Mouse (Mus musculus) left cerebral cortex, adult 11 months (tissue): ENCODE results near the gene Usp5.
"Not testable (repeated sequence)": the region's sequence is repeated elsewhere in the genome, so short reads cannot be mapped to it uniquely, and the experiment has no call there.

Source experiments
- DNase-seq: peaks from one replicate; pipeline ENCODE4 v3.0.0; 2022; ENCODE audit warnings: low spot score

Usp5 gene

DNA sequence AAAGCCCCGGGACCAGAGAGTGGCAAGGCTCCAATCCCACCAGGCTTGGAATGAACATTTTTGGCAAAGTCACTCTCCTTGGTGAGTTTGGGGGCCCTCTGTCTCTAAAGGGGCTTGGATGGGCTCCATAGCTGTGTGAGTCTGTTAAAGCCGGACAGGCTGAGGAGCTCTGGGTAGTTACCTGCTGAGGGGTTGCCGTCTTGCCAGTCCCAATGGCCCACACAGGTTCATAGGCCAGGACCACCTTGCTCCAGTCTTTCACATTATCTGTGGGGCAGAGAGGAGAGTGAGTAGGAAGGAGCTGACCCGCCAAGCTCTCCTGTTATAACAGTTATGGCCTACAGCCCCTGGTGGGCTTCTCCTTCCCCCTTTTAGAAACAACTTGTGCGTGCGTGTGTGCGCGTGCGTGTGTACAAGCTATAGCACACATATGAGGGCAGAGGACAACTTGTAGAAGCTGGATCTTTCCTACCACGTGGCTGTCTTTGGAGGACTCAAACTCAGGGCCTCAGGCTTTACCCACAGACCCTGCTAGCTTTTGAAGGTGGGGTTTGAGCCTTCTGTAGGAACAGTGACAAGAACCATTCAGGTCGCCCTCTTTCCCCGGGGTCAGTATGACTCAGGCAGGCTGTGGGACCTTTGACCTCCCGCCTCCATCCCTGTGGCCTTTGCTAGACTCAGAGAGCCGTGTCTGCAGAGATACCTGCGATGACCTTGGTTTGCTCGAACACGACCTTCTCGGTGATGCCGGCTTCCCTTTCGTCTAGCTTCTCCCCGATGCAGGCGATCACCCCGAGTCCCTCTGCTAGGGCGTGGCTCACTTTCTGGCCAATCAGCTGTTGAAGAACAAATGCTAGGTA is 17.4 kb downstream of the Usp5 start:
- no peak for DNase-seq

- no peak for DNase-seq
Observed at GRCm38 (mm10) chr6:124811403-124811665, 17.9 kb downstream of the Usp5 start.

- not testable (repeated sequence) for DNase-seq
Observed at GRCm38 (mm10) chr6:124810566-124811402, 18.5 kb downstream of the Usp5 start.

DNA sequence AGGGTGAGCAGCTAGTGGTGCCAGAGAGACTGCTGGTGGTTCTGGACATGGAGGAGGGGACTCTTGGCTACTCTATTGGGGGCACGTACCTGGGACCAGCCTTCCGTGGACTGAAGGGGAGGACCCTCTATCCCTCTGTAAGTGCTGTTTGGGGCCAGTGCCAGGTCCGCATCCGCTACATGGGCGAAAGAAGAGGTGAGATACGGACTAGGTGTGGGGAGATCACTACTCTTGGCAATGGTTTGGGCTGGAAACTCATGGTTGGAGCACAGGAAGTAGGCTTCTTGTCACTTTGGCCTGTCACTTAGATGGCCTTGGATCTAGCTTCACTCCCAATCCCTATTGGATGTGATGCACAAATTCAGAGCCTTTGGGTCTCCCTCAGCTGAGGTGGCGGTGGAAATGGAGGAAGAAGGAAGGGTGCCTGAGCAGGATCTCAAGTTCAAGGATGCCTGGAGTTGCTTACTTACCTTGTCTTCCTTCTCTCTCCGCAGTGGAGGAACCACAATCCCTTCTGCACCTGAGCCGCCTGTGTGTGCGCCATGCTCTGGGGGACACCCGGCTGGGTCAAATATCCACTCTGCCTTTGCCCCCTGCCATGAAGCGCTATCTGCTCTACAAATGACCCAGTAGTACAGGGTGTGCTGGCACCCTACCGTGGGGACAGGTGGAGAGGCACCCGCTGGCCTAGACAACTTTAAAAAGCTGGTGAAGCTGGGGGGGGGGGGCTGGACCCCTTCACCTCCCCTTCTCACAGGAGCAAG is 19.3 kb downstream of the Usp5 start:
- no peak for DNase-seq

GRCm38 (mm10) chr6:124809052-124809774 is 20.1 kb downstream of the Usp5 start:
- no peak for DNase-seq

GRCm38 (mm10) chr6:124808358-124809012 is 20.8 kb downstream of the Usp5 start, which contains the start of gene Spsb2:
TSS of gene Spsb2 (plus strand) at chr6:124808661.
- DNase-seq: no peak

DNA sequence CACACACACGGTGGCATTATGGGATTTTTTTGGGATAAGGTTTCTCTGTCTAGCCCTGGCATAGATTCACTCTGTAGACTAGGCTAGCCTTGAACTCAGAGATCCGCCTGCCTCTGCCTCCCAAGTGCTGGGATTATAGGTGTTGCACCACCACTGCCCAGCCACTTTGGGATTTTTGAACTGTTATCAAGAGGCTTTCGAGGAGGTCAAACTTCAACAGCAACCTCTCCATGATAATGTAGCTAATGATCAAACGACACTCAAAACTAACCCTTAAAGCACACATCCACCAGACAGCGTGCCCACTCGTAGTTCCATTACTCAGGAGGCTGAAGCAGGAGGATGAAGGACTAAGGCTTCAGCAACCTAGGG is 21.3 kb downstream of the Usp5 start:
- no peak for DNase-seq

DNA sequence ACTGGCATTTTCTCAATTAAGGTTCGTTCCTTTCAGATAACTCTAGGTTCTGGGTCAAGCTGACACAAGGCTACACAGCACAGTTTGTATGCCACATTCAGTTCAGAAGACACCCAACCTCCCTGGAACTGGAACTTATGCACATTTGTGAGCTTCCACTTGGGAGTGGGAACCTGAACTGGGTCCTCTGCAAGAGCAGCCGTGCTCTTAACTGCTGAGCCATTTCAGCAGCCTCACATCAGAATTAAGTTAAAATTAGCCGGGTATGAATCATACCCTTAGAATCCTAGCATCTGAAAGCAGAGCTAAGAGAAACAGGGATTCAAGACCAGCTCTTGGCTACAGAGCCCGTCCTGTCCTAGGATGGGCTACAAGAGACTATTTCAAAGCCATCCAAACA is 21.9 kb downstream of the Usp5 start:
- no peak for DNase-seq

- no peak for DNase-seq
Observed at GRCm38 (mm10) chr6:124806446-124807140, 22.7 kb downstream of the Usp5 start.

DNA sequence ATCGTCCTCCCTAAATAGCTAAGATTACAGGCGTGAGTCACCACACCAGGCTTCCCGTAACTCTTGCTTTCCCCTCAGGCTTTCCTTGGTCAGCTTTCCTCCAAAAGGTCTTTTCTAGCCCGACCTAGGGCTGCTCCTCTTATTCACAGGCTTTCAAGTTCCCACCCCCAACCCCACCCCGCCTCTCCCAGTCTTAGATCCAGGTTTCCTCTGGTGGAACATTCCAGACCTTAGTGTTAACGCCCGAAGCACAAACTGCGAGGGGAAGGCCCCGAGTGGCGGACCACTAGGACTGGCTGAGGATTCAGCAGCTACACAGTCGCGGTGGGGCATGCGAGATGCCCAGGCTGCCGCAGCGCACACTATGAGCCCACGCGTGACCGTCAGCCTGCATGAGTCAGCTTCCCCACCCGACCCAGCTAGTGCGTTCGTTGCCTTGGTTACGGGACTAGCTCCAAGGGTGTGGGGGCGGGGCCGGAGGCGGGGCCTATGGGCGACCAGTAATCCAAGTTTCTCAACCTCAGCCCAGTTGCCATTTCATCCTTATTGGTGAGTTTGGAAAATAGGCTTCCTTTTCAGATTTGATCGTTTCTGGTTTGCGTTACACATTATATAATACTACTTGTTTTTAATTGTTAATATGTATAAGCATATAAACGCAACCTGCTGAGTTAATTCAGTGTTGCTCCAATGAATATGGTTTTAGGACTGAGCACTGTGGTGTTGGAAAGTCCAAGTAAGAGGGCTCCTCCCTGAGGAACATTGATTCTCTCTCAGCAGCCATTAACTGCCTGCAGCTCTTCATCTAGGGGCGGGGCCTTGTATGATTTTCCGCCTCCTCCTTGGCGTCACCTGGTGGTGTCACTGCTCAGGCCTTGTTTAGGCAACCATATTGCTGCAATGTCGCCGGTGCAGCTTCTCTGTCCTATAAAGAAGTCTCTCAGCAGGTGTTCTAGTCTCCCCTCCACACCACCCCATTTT is 23.7 kb downstream of the Usp5 start:
- peak; percentile 96 for DNase-seq

- no peak for DNase-seq
Observed at GRCm38 (mm10) chr6:124804341-124804740, 24.9 kb downstream of the Usp5 start.

DNA sequence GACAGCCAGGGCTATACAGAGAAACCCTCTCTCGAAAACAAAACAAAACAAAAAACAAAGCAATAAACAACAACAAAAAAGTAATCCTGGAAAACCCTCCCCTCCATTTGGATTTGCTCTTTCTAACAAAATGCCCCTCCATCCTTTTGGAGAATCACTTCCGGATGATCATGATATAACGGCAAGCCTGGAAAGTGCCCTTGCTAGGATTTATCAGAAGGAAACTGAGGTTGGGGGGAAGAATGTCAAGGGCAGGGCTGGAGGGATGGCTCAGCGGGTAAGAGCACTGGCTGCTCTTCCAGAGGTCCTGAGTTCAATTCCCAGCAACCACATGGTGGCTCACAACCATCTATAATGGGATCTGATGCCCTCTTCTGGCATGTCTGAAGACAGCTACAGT is 25.6 kb downstream of the Usp5 start:
- not testable (repeated sequence) for DNase-seq

- DNase-seq: no peak
Observed at GRCm38 (mm10) chr6:124803061-124803460, 26.2 kb downstream of the Usp5 start.

DNA sequence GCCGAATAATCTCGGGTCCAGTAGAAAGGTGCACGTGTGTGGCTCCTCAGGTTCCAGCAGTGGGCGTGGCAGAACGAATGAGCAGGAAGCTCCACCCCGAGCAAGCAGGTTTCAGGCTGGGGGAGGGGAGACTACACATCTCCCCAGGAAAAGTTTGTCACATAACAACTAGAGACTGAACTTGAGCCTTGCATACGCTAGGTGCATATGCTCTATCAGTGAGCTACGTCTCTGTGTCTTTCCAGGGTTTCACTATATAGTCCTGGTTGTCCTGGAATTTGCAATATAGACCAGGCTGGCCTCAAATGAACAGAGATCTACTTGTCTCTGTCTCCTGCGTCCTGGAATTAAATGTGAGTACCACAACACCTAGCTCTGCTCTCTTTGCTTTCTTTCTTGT is 26.9 kb downstream of the Usp5 start:
- not testable (repeated sequence) for DNase-seq

DNA sequence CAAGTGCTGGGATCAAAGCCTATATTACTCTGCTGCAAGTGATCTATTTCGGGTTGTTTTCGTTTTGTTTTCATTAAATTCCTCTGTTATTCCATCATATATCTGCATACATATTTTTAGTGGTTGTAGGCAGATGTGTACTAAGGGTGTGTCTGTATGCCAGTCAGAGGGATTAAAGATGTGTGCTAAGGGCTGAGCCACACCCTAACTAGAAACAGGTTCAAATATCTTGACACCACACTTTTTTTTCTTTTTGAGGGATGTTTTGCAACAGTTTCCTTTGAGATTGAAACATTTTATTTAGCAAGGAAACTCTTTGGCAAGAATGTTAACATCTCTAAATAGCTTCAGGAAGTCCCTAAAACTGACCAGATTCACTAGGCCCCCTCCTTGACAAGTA is 33.1 kb downstream of the Usp5 start:
- DNase-seq: no peak

DNA sequence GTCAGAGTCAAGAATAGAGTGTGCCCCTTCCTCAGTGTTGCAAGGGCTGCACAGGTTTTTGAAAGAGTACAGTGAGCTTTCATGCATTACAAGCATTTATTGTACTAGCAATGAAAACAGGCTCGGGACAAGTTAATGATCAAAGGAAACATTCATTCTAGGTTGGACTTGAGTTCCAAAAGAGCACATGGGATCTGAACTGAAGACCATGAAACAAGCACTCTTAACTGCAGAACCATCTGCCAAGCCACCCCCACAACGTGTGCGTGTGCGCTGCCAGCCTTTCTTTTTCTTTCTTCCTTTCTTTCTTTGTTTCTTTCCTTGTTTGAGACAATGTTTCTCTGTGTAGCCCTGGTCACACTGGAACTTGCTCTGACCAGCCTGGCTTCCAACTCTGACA is 33.5 kb downstream of the Usp5 start:
- DNase-seq: no peak

- no peak for DNase-seq
Observed at GRCm38 (mm10) chr6:124791911-124792310, 37.4 kb downstream of the Usp5 start.

DNA sequence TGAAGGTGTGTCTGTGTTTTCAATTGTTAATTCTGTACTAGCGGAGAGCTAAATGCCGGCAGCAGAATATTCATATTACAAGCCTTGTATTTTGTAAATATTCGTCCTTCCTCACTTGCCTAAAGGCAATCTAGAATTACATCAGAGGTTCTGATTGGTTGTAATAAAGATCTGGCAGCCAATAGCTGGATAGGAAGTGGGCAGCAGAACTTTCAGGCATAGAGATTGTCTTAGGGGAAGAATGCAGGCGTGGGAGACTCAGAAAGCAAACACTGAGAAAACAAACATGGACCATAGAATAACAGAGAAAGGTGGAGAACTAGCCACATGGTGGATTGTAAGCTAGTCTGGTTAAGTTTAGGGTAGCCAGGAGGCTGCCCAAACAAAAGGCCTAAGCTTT is 39.2 kb downstream of the Usp5 start:
- no peak for DNase-seq

- DNase-seq: no peak
Observed at GRCm38 (mm10) chr6:124789519-124789918, 39.8 kb downstream of the Usp5 start.

DNA sequence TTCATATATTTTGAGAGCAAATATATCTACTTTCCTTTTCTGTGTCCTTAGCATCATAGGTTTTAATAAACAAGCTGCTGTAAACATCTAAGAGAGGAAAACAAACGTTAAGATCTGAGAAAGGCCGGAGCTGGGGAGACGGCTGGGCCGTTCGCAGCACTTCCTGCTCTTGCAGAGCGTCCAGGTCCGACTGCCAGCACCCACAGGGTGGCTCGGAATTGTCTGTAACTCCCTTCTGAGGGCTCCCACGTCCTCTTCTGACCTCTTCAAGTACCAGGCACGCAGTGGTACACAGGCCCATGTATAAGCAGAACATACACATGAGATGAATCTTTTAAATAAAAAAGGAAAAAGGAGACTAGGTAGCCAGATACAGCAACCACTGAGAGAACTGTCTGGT is 41.6 kb downstream of the Usp5 start:
- no peak for DNase-seq
